10 mouse cellular contexts compared by ENCODE assay signal in genomic region chr7:45943280-45943679, GRCm38 (mm10). TPM values are rescaled to one million over a fixed set of nuclear protein-coding genes. Genes with fewer than 3 reads are reported as not detected.
DNase-seq lines count a peak whose midpoint lies in the region; ATAC-seq and TF ChIP-seq lines count a peak whose summit lies in the region.
"Not testable (repeated sequence)": the region's sequence is repeated elsewhere in the genome, so short reads cannot be mapped to it uniquely, and the experiment has no call there.
"Had no signal": no experiment of that assay in that cellular context is flagged by ENCODE, and none has a peak within 500 bp of the region (broad histone marks: within the 10 kb centered on the region; RNA-seq: fewer than 3 reads in every experiment).

No protein-coding gene starts in this region.

- peak; percentile 42 to 51 (median 51) for TF ChIP-seq CTCF in MEL (IDR thresholded peaks at IDR 0.05 in 2 of 3, conservative IDR thresholded peaks at IDR 0.05 in 1 of 3; ENCODE audit: control insufficient read depth in 1 of 3, insufficient read depth in 1 of 3, low read depth in 2 of 3, low read length in 3 of 3, poor library complexity in 1 of 3, severe bottlenecking in 1 of 3)
- peak; percentile 59 for TF ChIP-seq CTCF in gastrocnemius, adult 2 months (IDR thresholded peaks at IDR 0.05)
- TF ChIP-seq CTCF in kidney, adult 2 months (conservative IDR thresholded peaks at IDR 0.05; ENCODE audit: insufficient read depth, insufficient read length, low read depth, low read length), result peak; percentile 42
- TF ChIP-seq CTCF in liver, postnatal 0 days (IDR thresholded peaks at IDR 0.05; ENCODE audit: low read depth), result peak; percentile 58
- peak; percentile 54 for TF ChIP-seq CTCF in midbrain, postnatal 0 days (IDR thresholded peaks at IDR 0.05)

- H3K27me3 ChIP-seq in MEL (ENCODE audit: control insufficient read depth in 1 of 2, insufficient read depth in 2 of 2, low read length in 2 of 2); kidney, adult 2 months (replicated peaks; ENCODE audit: control insufficient read depth, insufficient read depth, low read length); liver, postnatal 0 days (ENCODE audit: insufficient read depth, low read length); midbrain, postnatal 0 days (ENCODE audit: insufficient read depth, low read length): not testable (repeated sequence)

- TF ChIP-seq POLR2A in MEL (IDR thresholded peaks at IDR 0.05; ENCODE audit: control insufficient read depth in 1 of 2, insufficient read depth in 1 of 2, low read depth in 1 of 2, low read length in 2 of 2, poor library complexity in 1 of 2); kidney, adult 2 months (IDR thresholded peaks at IDR 0.05; ENCODE audit: low read depth, low read length): not testable (repeated sequence)

- intact Hi-C loops in gastrocnemius, adult 2 months (cut with DNase I), result loop anchor here (2.0 kb wide), 1 partner anchor 66 kb away; no protein-coding TSS in a partner anchor

- not testable (repeated sequence) for H3K4me1 ChIP-seq in MEL (ENCODE audit: control insufficient read depth in 1 of 2, insufficient read depth in 2 of 2, low read length in 2 of 2); kidney, adult 2 months (ENCODE audit: control insufficient read depth, insufficient read depth, low read length); liver, postnatal 0 days (ENCODE audit: insufficient read depth); midbrain, postnatal 0 days (ENCODE audit: insufficient read depth, low read length)

- peak; percentile 32 to 38 for DNase-seq in B cell, adult 2 months
- DNase-seq in MEL (ENCODE audit: low read depth, low spot score), result peak; percentile 28
- not testable (repeated sequence) for DNase-seq in gastrocnemius, adult 2 months; kidney, adult 2 months; liver, postnatal 0 days; midbrain, postnatal 0 days (ENCODE audit: low spot score)
- DNase-seq in thymus, postnatal 25 days, result peak; percentile 22

- WGBS in kidney, adult 2 months, result 54% methylated on average over 1 of the region's 1 CpGs
- 29% methylated on average over 1 of the region's 1 CpGs for WGBS in liver, postnatal 0 days (ENCODE audit: insufficient replicate concordance)
- 50% methylated on average over 1 of the region's 1 CpGs for WGBS in midbrain, postnatal 0 days

- TF ChIP-seq EP300 in MEL (IDR thresholded peaks at IDR 0.05; ENCODE audit: low read depth in 1 of 2, low read length in 2 of 2); liver, postnatal 0 days (IDR thresholded peaks at IDR 0.05; ENCODE audit: low read depth): not testable (repeated sequence)

- not testable (repeated sequence) for H3K9me3 ChIP-seq in MEL (replicated peaks; ENCODE audit: insufficient read depth, low read length); liver, postnatal 0 days (ENCODE audit: low read length); midbrain, postnatal 0 days (ENCODE audit: low read length)

- not testable (repeated sequence) for H3K4me3 ChIP-seq in MEL (ENCODE audit: control insufficient read depth in 1 of 2, insufficient read depth in 1 of 2, low read depth in 2 of 2, low read length in 2 of 2); gastrocnemius, adult 2 months; kidney, adult 2 months (ENCODE audit: insufficient read depth, low read depth, low read length); liver, postnatal 0 days (ENCODE audit: low read depth, low read length); midbrain, postnatal 0 days (ENCODE audit: low read depth, low read length)

- TF ChIP-seq RAD21 in MEL (IDR thresholded peaks at IDR 0.05; ENCODE audit: low read depth, low read length), result peak; percentile 42

- not testable (repeated sequence) for ATAC-seq in liver, postnatal 0 days; midbrain, postnatal 0 days (ENCODE audit: low FRiP score)

- not testable (repeated sequence) for H3K27ac ChIP-seq in MEL (ENCODE audit: control insufficient read depth, low read depth, low read length); gastrocnemius, adult 2 months; kidney, adult 2 months (ENCODE audit: insufficient read depth, low read depth, low read length); liver, postnatal 0 days (ENCODE audit: low read depth); midbrain, postnatal 0 days (ENCODE audit: low read depth, low read length)

- not testable (repeated sequence) for H3K79me2 ChIP-seq in MEL (ENCODE audit: control insufficient read depth, insufficient read depth, low read length, poor library complexity)

- H3K4me2 ChIP-seq in liver, postnatal 0 days (ENCODE audit: low read depth, low read length); midbrain, postnatal 0 days (ENCODE audit: low read depth, low read length, poor library complexity, severe bottlenecking): not testable (repeated sequence)

- not testable (repeated sequence) for H3K9ac ChIP-seq in MEL (ENCODE audit: control insufficient read depth, low read depth, low read length, poor library complexity, severe bottlenecking); liver, postnatal 0 days (replicated peaks); midbrain, postnatal 0 days (replicated peaks; ENCODE audit: low read length, poor library complexity, severe bottlenecking)

- not testable (repeated sequence) for H3K36me3 ChIP-seq in MEL (ENCODE audit: control insufficient read depth in 1 of 2, insufficient read depth in 2 of 2, low read length in 2 of 2); kidney, adult 2 months (ENCODE audit: control insufficient read depth, insufficient read depth, low read length); liver, postnatal 0 days (replicated peaks; ENCODE audit: insufficient read depth, low read length); midbrain, postnatal 0 days (ENCODE audit: insufficient read depth, low read length)

TF ChIP-seq in MEL, 35 proteins besides CTCF, POLR2A, EP300 and RAD21:
- TF ChIP-seq ZC3H11A (IDR thresholded peaks at IDR 0.05; ENCODE audit: low read depth, low read length) (peak; percentile 28; the same call in 1 of the 2 replicates), SMC3 (IDR thresholded peaks at IDR 0.05; ENCODE audit: low read depth, low read length) (peak; percentile 60)
TF ChIP-seq in MEL: peak in this region for 2; not testable (repeated sequence) for 33.

RNA-seq across cellular contexts. Expression of gene Ccdc114, which starts 19.4 kb away (rescaled TPM):
- total RNA-seq in MEL (2012; rRNA removed), result 0.15 TPM in 1 of 2 replicates, not detected in the other
- under 1 TPM in 1 of 2 experiments, not detected in 1; 0.24 TPM for polyA plus RNA-seq in MEL (2012; ENCODE audit: insufficient read depth in 1 of 2, insufficient read length in 2 of 2, low read depth in 1 of 2, low replicate concordance in 2 of 2, missing spikeins in 1 of 2)
- under 1 TPM; 0.28 to 0.45 TPM for total RNA-seq in gastrocnemius, adult 2 months (2021)
- polyA plus RNA-seq in kidney, adult 2 months (2012; rRNA removed), result 8.6 and 8.9 TPM in 2 replicates
- polyA plus RNA-seq in liver, postnatal 0 days (2015; fragmentation: Nextera tagmentation; extraction: Ambion mirVana), result 0.64 and 1.2 TPM in 2 replicates
- total RNA-seq in midbrain, postnatal 0 days (2014; rRNA removed), result 4.2 and 7.2 TPM in 2 replicates
- 4.3 and 5.8 TPM in 2 replicates for polyA plus RNA-seq in midbrain, postnatal 0 days (2015; fragmentation: Nextera tagmentation; extraction: Ambion mirVana)

RNA-seq across cellular contexts. Expression of gene Emp3, which starts 22.1 kb away (rescaled TPM):
- total RNA-seq in MEL (2012; rRNA removed), result 65.1 and 75.0 TPM in 2 replicates
- 100 to 1,000 TPM in 1 of 2 experiments, not detected in 1; 111 TPM for polyA plus RNA-seq in MEL (2012; ENCODE audit: insufficient read depth in 1 of 2, insufficient read length in 2 of 2, low read depth in 1 of 2, low replicate concordance in 2 of 2, missing spikeins in 1 of 2)
- total RNA-seq in gastrocnemius, adult 2 months (2021), result 10 to 100 TPM in 1 of 2 experiments, 1 to 10 TPM in 1; 7.7 to 18.2 TPM
- polyA plus RNA-seq in kidney, adult 2 months (2012; rRNA removed), result 62.1 and 65.4 TPM in 2 replicates
- 56.0 and 57.7 TPM in 2 replicates for polyA plus RNA-seq in liver, postnatal 0 days (2015; fragmentation: Nextera tagmentation; extraction: Ambion mirVana)
- 12.8 and 17.0 TPM in 2 replicates for total RNA-seq in midbrain, postnatal 0 days (2014; rRNA removed)
- 36.4 and 38.5 TPM in 2 replicates for polyA plus RNA-seq in midbrain, postnatal 0 days (2015; fragmentation: Nextera tagmentation; extraction: Ambion mirVana)

RNA-seq across cellular contexts. Expression of gene Tmem143, which starts 46.5 kb away (rescaled TPM):
- total RNA-seq in MEL (2012; rRNA removed), result 10.1 and 10.7 TPM in 2 replicates
- 10 to 100 TPM in 1 of 2 experiments, not detected in 1; 20.1 TPM for polyA plus RNA-seq in MEL (2012; ENCODE audit: insufficient read depth in 1 of 2, insufficient read length in 2 of 2, low read depth in 1 of 2, low replicate concordance in 2 of 2, missing spikeins in 1 of 2)
- 10 to 100 TPM; 51.3 to 66.3 TPM for total RNA-seq in gastrocnemius, adult 2 months (2021)
- 123 and 143 TPM in 2 replicates for polyA plus RNA-seq in kidney, adult 2 months (2012; rRNA removed)
- 3.5 and 4.3 TPM in 2 replicates for polyA plus RNA-seq in liver, postnatal 0 days (2015; fragmentation: Nextera tagmentation; extraction: Ambion mirVana)
- total RNA-seq in midbrain, postnatal 0 days (2014; rRNA removed), result 27.4 and 41.6 TPM in 2 replicates
- polyA plus RNA-seq in midbrain, postnatal 0 days (2015; fragmentation: Nextera tagmentation; extraction: Ambion mirVana), result 5.5 and 5.6 TPM in 2 replicates

RNA-seq across cellular contexts. Expression of gene Syngr4, which starts 46.8 kb away (rescaled TPM):
- 0.33 and 0.46 TPM in 2 replicates for total RNA-seq in MEL (2012; rRNA removed)
- 1 to 10 TPM in 1 of 2 experiments, not detected in 1; 1.1 TPM for polyA plus RNA-seq in MEL (2012; ENCODE audit: insufficient read depth in 1 of 2, insufficient read length in 2 of 2, low read depth in 1 of 2, low replicate concordance in 2 of 2, missing spikeins in 1 of 2)
- not detected for total RNA-seq in gastrocnemius, adult 2 months (2021)
- 0.19 and 0.50 TPM in 2 replicates for polyA plus RNA-seq in kidney, adult 2 months (2012; rRNA removed)
- 0.70 and 0.71 TPM in 2 replicates for polyA plus RNA-seq in liver, postnatal 0 days (2015; fragmentation: Nextera tagmentation; extraction: Ambion mirVana)
- total RNA-seq in midbrain, postnatal 0 days (2014; rRNA removed), result 0.38 TPM in 1 of 2 replicates, not detected in the other
- polyA plus RNA-seq in midbrain, postnatal 0 days (2015; fragmentation: Nextera tagmentation; extraction: Ambion mirVana), result 0.25 and 0.30 TPM in 2 replicates
- polyA plus RNA-seq: hindbrain, embryonic 16.5 days; midbrain, embryonic 14.5 days; neural tube, embryonic 13.5 days had no signal
